Comparison of ENCODE assay signal across 10 mouse cellular contexts in the genomic region with DNA sequence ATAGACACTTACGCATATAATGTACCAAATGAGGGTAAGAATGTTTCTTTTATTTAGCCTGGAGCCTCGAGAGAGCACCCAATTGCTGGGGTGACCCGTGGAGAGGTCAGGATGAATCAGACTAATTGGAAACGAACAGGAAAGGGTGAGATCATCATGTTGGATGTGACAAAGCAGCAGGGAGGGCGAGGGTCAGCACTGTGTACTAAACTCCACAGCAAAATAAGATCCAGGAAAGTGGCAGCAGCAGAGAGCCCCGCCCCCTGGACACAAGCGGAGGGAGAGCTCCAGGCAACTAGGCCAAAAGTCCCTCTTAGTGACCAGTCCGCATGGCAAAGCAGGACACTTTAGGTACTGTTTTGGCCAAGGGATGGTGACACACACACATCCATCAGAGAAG. TPM values are rescaled to one million over a fixed set of nuclear protein-coding genes. Genes with fewer than 3 reads are reported as not detected.
DNase-seq lines count a peak whose midpoint lies in the region; ATAC-seq lines count a peak whose summit lies in the region.
"Had no signal": no experiment of that assay in that cellular context is flagged by ENCODE, and none has a peak within 500 bp of the region (broad histone marks: within the 10 kb centered on the region; RNA-seq: fewer than 3 reads in every experiment).

No protein-coding gene starts in this region.

- intact Hi-C loops in heart, postnatal 10 days (cut with DNase I) = no loop called here

- H3K4me3 ChIP-seq in kidney, embryonic 14.5 days (ENCODE audit: low read length) = no peak overlapping the region
- no peak overlapping the region for H3K4me3 ChIP-seq in hindbrain, embryonic 16.5 days (ENCODE audit: low read length)
- H3K4me3 ChIP-seq: limb, embryonic 15.5 days had no signal

- peaks cover 23% of the 10 kb centered on the region for H3K4me1 ChIP-seq in kidney, embryonic 14.5 days (ENCODE audit: control insufficient read depth, insufficient read depth, low read length)
- H3K4me1 ChIP-seq in hindbrain, embryonic 16.5 days (ENCODE audit: control insufficient read depth, insufficient read depth, low read depth, low read length) = peaks cover 6% of the 10 kb centered on the region

- H3K27me3 ChIP-seq in kidney, embryonic 14.5 days (ENCODE audit: control insufficient read depth, insufficient read depth, low read length) = no peaks in the 10 kb centered on the region
- no peaks in the 10 kb centered on the region for H3K27me3 ChIP-seq in hindbrain, embryonic 16.5 days (replicated peaks; ENCODE audit: control insufficient read depth, insufficient read depth, low read length)
- H3K27me3 ChIP-seq: limb, embryonic 15.5 days had no signal

- H3K4me2 ChIP-seq in kidney, embryonic 14.5 days (replicated peaks; ENCODE audit: low read depth, low read length) = no peak overlapping the region
- no peak overlapping the region for H3K4me2 ChIP-seq in hindbrain, embryonic 16.5 days (ENCODE audit: low read length)
- H3K4me2 ChIP-seq: limb, embryonic 15.5 days had no signal

- no peaks in the 10 kb centered on the region for H3K9me3 ChIP-seq in kidney, embryonic 14.5 days (ENCODE audit: control insufficient read depth, low read length)
- no peaks in the 10 kb centered on the region for H3K9me3 ChIP-seq in hindbrain, embryonic 16.5 days (ENCODE audit: control insufficient read depth, low read length)
- H3K9me3 ChIP-seq: limb, embryonic 15.5 days had no signal

- H3K27ac ChIP-seq in kidney, embryonic 14.5 days (ENCODE audit: low read depth, low read length) = no peak overlapping the region
- no peak overlapping the region for H3K27ac ChIP-seq in hindbrain, embryonic 16.5 days (ENCODE audit: low read depth, low read length)
- H3K27ac ChIP-seq: limb, embryonic 15.5 days had no signal

- DNase-seq in kidney, adult 9 months = peak; percentile 69
- DNase-seq in adrenal gland, adult 18-20 months (ENCODE audit: low spot score in 2 of 2) = peak; percentile 34 to 44
- DNase-seq in heart, postnatal 10 days = peak; percentile 73 to 75
- peak; percentile 68 to 79 for DNase-seq in lung, postnatal 4 days
- no peak for DNase-seq in spleen, postnatal 4 days (ENCODE audit: low spot score in 2 of 2)
- DNase-seq: cerebellum, adult 9-11 months had no signal

- H3K36me3 ChIP-seq in kidney, embryonic 14.5 days (ENCODE audit: control insufficient read depth, insufficient read depth, low read length) = no peaks in the 10 kb centered on the region
- H3K36me3 ChIP-seq in hindbrain, embryonic 16.5 days (ENCODE audit: control insufficient read depth, insufficient read depth, low read length) = no peaks in the 10 kb centered on the region
- H3K36me3 ChIP-seq: limb, embryonic 15.5 days had no signal

- WGBS in kidney, embryonic 14.5 days = 51% methylated on average over 8 of the region's 8 CpGs
- 64% methylated on average over 8 of the region's 8 CpGs for WGBS in hindbrain, embryonic 16.5 days

- no peak overlapping the region for H3K9ac ChIP-seq in kidney, embryonic 14.5 days (ENCODE audit: low read depth, low read length)
- H3K9ac ChIP-seq in hindbrain, embryonic 16.5 days (ENCODE audit: low read depth, low read length) = no peak overlapping the region
- H3K9ac ChIP-seq: limb, embryonic 15.5 days had no signal

- no peak for ATAC-seq in kidney, embryonic 14.5 days (ENCODE audit: low FRiP score, low TSS enrichment)
- no peak for ATAC-seq in erythroblast, adult 5-6 weeks (replicated peaks; ENCODE audit: low FRiP score, poor library complexity, severe bottlenecking)
- no peak for ATAC-seq in hindbrain, embryonic 16.5 days

RNA-seq across cellular contexts. Expression of a gene that starts 18.4 kb away (rescaled TPM):
- polyA plus RNA-seq in kidney, embryonic 14.5 days (2014; fragmentation: Nextera tagmentation; extraction: Ambion mirVana) = 16.8 and 17.3 TPM in 2 replicates
- total RNA-seq in adrenal gland, adult 18-20 months (2021) = 10 to 100 TPM; 41.3 to 81.9 TPM
- total RNA-seq in heart, postnatal 10 days (2021) = 10 to 100 TPM; 33.6 to 45.9 TPM
- 1.5 and 4.2 TPM in 2 replicates for total RNA-seq in erythroblast, adult 5-6 weeks (2015; ENCODE audit: low replicate concordance)
- 2.8 and 3.5 TPM in 2 replicates for total RNA-seq in erythroblast, adult 5-6 weeks (2017; ENCODE audit: low replicate concordance)
- 16.2 and 17.4 TPM in 2 replicates for polyA plus RNA-seq in hindbrain, embryonic 16.5 days (2015; fragmentation: Nextera tagmentation; extraction: Ambion mirVana)

Comparison
In these comparisons a context has a peak if more than half of its experiments do, and no peak if none do; other contexts are left out.
1. DNase-seq: peak in kidney, adult 9 months (single experiment), adrenal gland, adult 18-20 months (2 of 2), heart, postnatal 10 days (2 of 2) and lung, postnatal 4 days (2 of 2); none in spleen, postnatal 4 days (0 of 2).
2. RNA of a gene that starts 18.4 kb away (total RNA-seq): 41.3 to 81.9 TPM in adrenal gland, adult 18-20 months and 33.6 to 45.9 TPM in heart, postnatal 10 days; 1.5 to 4.2 TPM in erythroblast, adult 5-6 weeks; every median in the first group is over 4 times any median in the second.